Mouse (Mus musculus) neural tube, embryonic 14.5 days (tissue): ENCODE data around the gene Olfr874. TPM values are rescaled to one million over a fixed set of nuclear protein-coding genes. Genes with fewer than 3 reads are reported as not detected.
"Not testable (repeated sequence)": the region's sequence is repeated elsewhere in the genome, so short reads cannot be mapped to it uniquely, and the experiment has no call there.

ENCODE experiments used
- ATAC-seq: fragments of 200-750 bp; cut with Nextera tagmentation; 2 replicates; pipeline ENCODE4 v1.8.0; 2017; ENCODE audit warnings: low read depth, mild to moderate bottlenecking, moderate TSS enrichment, moderate library complexity
- H3K27ac ChIP-seq: fragments of 300-500 bp; sonication (generic); 2 replicates; pipeline ENCODE4 v1.5.1; 2014; ENCODE audit warnings: low read depth, mild to moderate bottlenecking, control low read depth, low read length, moderate library complexity, mixed read lengths
- H3K27me3 ChIP-seq: fragments of 300-500 bp; sonication (generic); 2 replicates; pipeline ENCODE4 v1.6.1; 2014; ENCODE audit warnings: low read length; ENCODE audit not compliant: control insufficient read depth, insufficient read depth
- H3K36me3 ChIP-seq: fragments of 300-500 bp; sonication (generic); 2 replicates; pipeline ENCODE4 v1.6.1; 2014; ENCODE audit warnings: low read length, mixed read lengths; ENCODE audit not compliant: control insufficient read depth, insufficient read depth
- H3K4me1 ChIP-seq: fragments of 300-500 bp; sonication (generic); 2 replicates; pipeline ENCODE4 v1.6.1; 2014; ENCODE audit warnings: low read length; ENCODE audit not compliant: control insufficient read depth, insufficient read depth
- H3K4me2 ChIP-seq: fragments of 300-500 bp; sonication (generic); 2 replicates; pipeline ENCODE4 v1.6.1; 2014; ENCODE audit warnings: mild to moderate bottlenecking, low read depth, low read length, control low read depth
- H3K4me3 ChIP-seq: fragments of 300-500 bp; sonication (generic); 2 replicates; pipeline ENCODE4 v1.5.1; 2014; ENCODE audit warnings: low read depth, low read length, control low read depth, mixed read lengths
- H3K9ac ChIP-seq: fragments of 300-500 bp; sonication (generic); replicated peaks from 2 replicates; pipeline ENCODE4 v1.6.1; 2014; ENCODE audit warnings: low read depth, mild to moderate bottlenecking, control low read depth, low read length, mixed read lengths
- H3K9me3 ChIP-seq: fragments of 300-500 bp; sonication (generic); 2 replicates; pipeline ENCODE4 v1.6.1; 2016; ENCODE audit warnings: low read length; ENCODE audit not compliant: control insufficient read depth
- WGBS: fragments of 180-500 bp; shearing (Covaris S2); extraction: QIAGEN DNeasy Blood & Tissue Kit; methylation state at CpG from one replicate; pipeline ENCODE4 v1.1.7; 2014; 5-methylcytosine and 5-hydroxymethylcytosine counted together
- polyA plus RNA-seq: library from polyadenylated mRNA; unstranded; fragments of >200 nt; fragmentation: Nextera tagmentation; extraction: Ambion mirVana; gene quantifications from 2 replicates; pipeline ENCODE4 v1.2.1, GENCODE M21; 2014

Gene Olfr874
- polyA plus RNA-seq, 1 experiment from 2014 or later = not detected

DNA sequence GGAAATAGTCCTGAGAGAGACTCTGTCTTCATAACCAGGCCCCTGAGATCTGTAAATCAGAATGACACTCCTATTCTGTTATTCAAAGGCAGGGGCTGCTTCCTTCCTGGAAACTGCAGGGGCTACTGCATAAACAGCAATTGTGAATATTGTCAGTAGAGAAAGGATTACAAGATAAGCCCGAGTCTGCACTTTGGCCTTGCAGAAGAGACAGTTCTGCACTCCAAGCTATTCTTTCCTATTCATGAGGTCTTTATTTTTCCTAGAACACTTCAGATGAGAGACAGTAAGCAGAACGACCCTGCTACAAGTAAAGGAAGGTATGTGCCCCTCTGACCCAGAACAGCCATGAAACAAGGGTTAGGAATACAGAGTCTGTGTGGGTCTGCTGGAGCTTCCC, 26.9 kb downstream of the Olfr874 start, which contains the start of gene Olfr875:
TSS of gene Olfr875 (plus strand) at position 99 of the 400 bp plus-strand sequence.
- H3K9ac ChIP-seq = no peak within 1 kb of the TSS
- ATAC-seq = no peak
- no peaks in the 10 kb centered on the region for H3K9me3 ChIP-seq
- no peaks in the 10 kb centered on the region for H3K4me1 ChIP-seq
- H3K4me3 ChIP-seq = no peak within 1 kb of the TSS
- WGBS = 19% methylated on average over 2 of the region's 2 CpGs
- H3K4me2 ChIP-seq = no peak within 1 kb of the TSS
- H3K27ac ChIP-seq = no peak within 1 kb of the TSS
- no peaks in the 10 kb centered on the region for H3K27me3 ChIP-seq
- no peaks in the 10 kb centered on the region for H3K36me3 ChIP-seq

- H3K9ac ChIP-seq = peak overlapping the region; percentile 34; the same call in 1 of the 2 replicates
- peak overlapping the region; percentile 55 for H3K4me2 ChIP-seq
- 1% methylated on average over 7 of the region's 7 CpGs for whole genome bisulfite sequencing
- peak; percentile 90 for ATAC-seq
- H3K4me1 ChIP-seq = 0 out of 2 replicates have a peak, but pooled peaks cover 3% of the 10 kb centered on the region
- peak overlapping the region; percentile 52; the same call in 1 of the 2 replicates for H3K27ac ChIP-seq
- H3K9me3 ChIP-seq = no peaks in the 10 kb centered on the region
- no peaks in the 10 kb centered on the region for H3K27me3 ChIP-seq
- H3K36me3 ChIP-seq = no peaks in the 10 kb centered on the region
- peak overlapping the region; percentile 22; the same call in 1 of the 2 replicates for H3K4me3 ChIP-seq
Measured at GRCm38 (mm10) chr9:37782766-37783260, 37.9 kb downstream of the Olfr874 start.

GRCm38 (mm10) chr9:37783394-37784387, 38.8 kb downstream of the Olfr874 start:
- H3K9me3 ChIP-seq, H3K4me1 ChIP-seq, H3K27me3 ChIP-seq, H3K27ac ChIP-seq, H3K9ac ChIP-seq, H3K4me2 ChIP-seq, H3K36me3 ChIP-seq: not testable (repeated sequence)
- ATAC-seq = peak; percentile 63
- H3K4me3 ChIP-seq = peak overlapping the region; percentile 22; the same call in 1 of the 2 replicates
- WGBS = 50% methylated on average over 11 of the region's 15 CpGs

DNA sequence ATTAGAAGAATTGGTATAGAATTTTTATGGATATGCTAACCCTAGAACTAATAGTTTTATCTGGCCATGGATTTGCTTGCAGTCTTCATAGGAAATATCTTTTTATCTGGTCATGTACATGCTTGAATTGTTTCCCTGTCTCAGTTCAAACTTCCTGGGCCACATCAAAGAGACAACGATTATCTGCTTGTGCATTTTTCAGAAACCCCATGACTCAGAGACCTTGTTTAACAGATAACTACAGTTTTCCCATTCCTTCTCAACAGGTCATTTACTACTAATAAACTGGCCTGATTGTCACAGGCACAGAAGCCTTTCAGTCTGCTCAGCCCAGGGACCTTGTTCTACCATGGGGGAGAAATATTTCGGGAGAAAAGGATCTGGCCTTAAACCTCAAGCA, 41.5 kb downstream of the Olfr874 start:
- Histone ChIP-seq H3K36me3 (no peaks in the 10 kb centered on the region), H3K27ac (no peak overlapping the region), H3K27me3 (no peaks in the 10 kb centered on the region), H3K4me2 (no peak overlapping the region), H3K9me3 (no peaks in the 10 kb centered on the region), H3K4me3 (no peak overlapping the region), H3K4me1 (0 out of 2 replicates have a peak, but pooled peaks cover 3% of the 10 kb centered on the region), H3K9ac (no peak overlapping the region)
- WGBS = 75% methylated on average over 2 of the region's 2 CpGs
- no peak for ATAC-seq

Other genes starting within 250 kb of the Olfr874 start
- gene Esam, start 217.0 kb upstream of the Olfr874 start, polyA plus RNA-seq = 24.0 and 42.5 TPM in 2 replicates
- gene Vsig2, start 205.9 kb upstream of the Olfr874 start, polyA plus RNA-seq = 0.76 and 1.1 TPM in 2 replicates
- gene Nrgn, start 192.2 kb upstream of the Olfr874 start, polyA plus RNA-seq = 3.5 and 6.9 TPM in 2 replicates
- 12.1 and 12.4 TPM in 2 replicates for gene Siae, start 189.4 kb upstream of the Olfr874 start, polyA plus RNA-seq
- 10.5 and 11.2 TPM in 2 replicates for gene Spa17, start 131.4 kb upstream of the Olfr874 start, polyA plus RNA-seq
- 81.4 and 94.0 TPM in 2 replicates for gene Tbrg1, start 87.8 kb upstream of the Olfr874 start, polyA plus RNA-seq
- not detected in 2 replicates for gene Panx3, start 75.9 kb upstream of the Olfr874 start, polyA plus RNA-seq
- gene Olfr160, start 28.9 kb upstream of the Olfr874 start, polyA plus RNA-seq = not detected in 2 replicates
- gene Olfr875, start 26.8 kb downstream of the Olfr874 start, polyA plus RNA-seq = not detected in 2 replicates
- not detected in 2 replicates for gene Olfr876, start 57.9 kb downstream of the Olfr874 start, polyA plus RNA-seq
- gene Olfr877, start 109.2 kb downstream of the Olfr874 start, polyA plus RNA-seq = not detected in 2 replicates
- gene Olfr145, start 151.6 kb downstream of the Olfr874 start, polyA plus RNA-seq = not detected in 2 replicates
- gene Olfr878, start 172.7 kb downstream of the Olfr874 start, polyA plus RNA-seq = not detected in 2 replicates
- gene Olfr881, start 246.7 kb downstream of the Olfr874 start, polyA plus RNA-seq = not detected in 2 replicates